Mouse (Mus musculus): ENCODE data around the gene Taar5.

Taar5 gene

GRCm38 (mm10) chr10:23970656-23971165 is at the start of gene Taar5:
Taar5 (plus strand) TSS chr10:23970706.
- no peak for DNase-seq (ENCODE audit: low read depth)

- no peak for DNase-seq (ENCODE audit: low read depth)
Measured at GRCm38 (mm10) chr10:23922468-23922867, 48.0 kb upstream of the Taar5 start.

GRCm38 (mm10) chr10:23923941-23924340 is 46.6 kb upstream of the Taar5 start:
- DNase-seq (ENCODE audit: low read depth): no peak

- no peak for DNase-seq (ENCODE audit: low read depth)
Measured at GRCm38 (mm10) chr10:23937613-23938012, 32.9 kb upstream of the Taar5 start.

GRCm38 (mm10) chr10:23938312-23938711 is 32.2 kb upstream of the Taar5 start, which contains the start of gene Taar2:
Taar2 (plus strand) TSS chr10:23938572.
- DNase-seq (ENCODE audit: low read depth): no peak

GRCm38 (mm10) chr10:23942465-23942864 is 28.0 kb upstream of the Taar5 start:
- DNase-seq (ENCODE audit: low read depth): peak; percentile 28

- no peak for DNase-seq (ENCODE audit: low read depth)
Measured at GRCm38 (mm10) chr10:23948026-23948425, 22.5 kb upstream of the Taar5 start.

GRCm38 (mm10) chr10:23949508-23950005 is 20.9 kb upstream of the Taar5 start, which contains the start of gene Taar3:
Taar3 (plus strand) TSS chr10:23949558.
- no peak for DNase-seq (ENCODE audit: low read depth)

- no peak for DNase-seq (ENCODE audit: low read depth)
Measured at GRCm38 (mm10) chr10:23951714-23952113, 18.8 kb upstream of the Taar5 start.

GRCm38 (mm10) chr10:23959071-23959470 is 11.4 kb upstream of the Taar5 start:
- no peak for DNase-seq (ENCODE audit: low read depth)

- DNase-seq (ENCODE audit: low read depth): no peak
Measured at GRCm38 (mm10) chr10:23960444-23960915, 10.0 kb upstream of the Taar5 start, which contains the start of gene Taar4. Taar4 (plus strand) TSS chr10:23960494.

- DNase-seq (ENCODE audit: low read depth): no peak
Measured at GRCm38 (mm10) chr10:23963444-23963843, 7.1 kb upstream of the Taar5 start.

GRCm38 (mm10) chr10:23964921-23965610 is 5.4 kb upstream of the Taar5 start:
- DNase-seq (ENCODE audit: low read depth): no peak

GRCm38 (mm10) chr10:23971256-23971655 is 750 bp downstream of the Taar5 start:
- no peak for DNase-seq (ENCODE audit: low read depth)

- DNase-seq (ENCODE audit: low read depth): no peak
Measured at GRCm38 (mm10) chr10:23977958-23978357, 7.5 kb downstream of the Taar5 start.

- peak; percentile 66 for DNase-seq (ENCODE audit: low read depth)
Measured at GRCm38 (mm10) chr10:23978901-23979705, 8.6 kb downstream of the Taar5 start.

- DNase-seq (ENCODE audit: low read depth): no peak
Measured at GRCm38 (mm10) chr10:23985546-23985945, 15.0 kb downstream of the Taar5 start, which contains the start of gene Taar6. Taar6 (minus strand) TSS chr10:23985646.

GRCm38 (mm10) chr10:23986419-23986818 is 15.9 kb downstream of the Taar5 start:
- DNase-seq (ENCODE audit: low read depth): no peak

GRCm38 (mm10) chr10:23993381-23993780 is 22.9 kb downstream of the Taar5 start, which contains the start of gene Taar7a:
Taar7a (minus strand) TSS chr10:23993481.
- DNase-seq (ENCODE audit: low read depth): no peak

- DNase-seq (ENCODE audit: low read depth): no peak
Measured at GRCm38 (mm10) chr10:23999639-24000038, 29.1 kb downstream of the Taar5 start, which contains the start of gene Taar7b. Taar7b (plus strand) TSS chr10:23999939.

- peak; percentile 48 for DNase-seq (ENCODE audit: low read depth)
Measured at GRCm38 (mm10) chr10:24006442-24006841, 35.9 kb downstream of the Taar5 start.

GRCm38 (mm10) chr10:24007034-24007433 is 36.5 kb downstream of the Taar5 start:
- no peak for DNase-seq (ENCODE audit: low read depth)

Measured in NIH3T3 (cell line).